Mouse (Mus musculus) erythroblast, embryonic 14.5 days (primary cell): ENCODE measurements at regions not wholly inside any gene's neighbourhood (a gene's known extent, or its start where the extent isn't known, plus 50 kb on each side); places are given as distances from the start of the nearest gene placed in this dataset.

Experiments used
- GATA1 ChIP-seq: IDR thresholded peaks from 2 replicates; pipeline ENCODE4 v1.6.1; 2012; ENCODE audit warnings: low read length, inconsistent platforms, mixed read lengths
- TAL1 ChIP-seq: IDR thresholded peaks from 3 replicates; pipeline ENCODE4 v1.6.1; 2012; ENCODE audit warnings: low read length, inconsistent platforms, mixed read lengths

DNA sequence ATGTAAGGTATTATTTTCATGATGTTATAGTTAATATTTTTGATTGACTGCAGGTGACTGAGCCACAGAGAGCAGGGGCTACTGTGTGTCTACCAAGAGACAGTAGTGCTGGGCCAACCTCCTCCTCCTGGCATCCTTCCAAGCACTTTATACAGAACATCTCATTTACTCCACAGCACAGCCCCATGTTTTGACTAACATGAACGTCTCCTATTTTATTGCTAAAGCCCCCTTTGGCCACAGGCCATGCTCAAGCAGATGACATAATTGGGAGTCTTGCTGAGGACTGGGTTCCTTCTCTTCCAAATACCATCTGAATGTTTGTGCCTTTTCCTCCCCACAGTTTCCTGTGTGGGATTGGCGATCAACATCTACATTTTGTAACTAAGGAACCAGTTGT, 211.5 kb upstream of the F930015N05Rik start:
- TF ChIP-seq GATA1 (no peak), TAL1 (no peak)
